Mouse (Mus musculus) embryonic facial prominence, embryonic 13.5 days (tissue): ENCODE data around the gene Nadsyn1. TPM values are rescaled to one million over a fixed set of nuclear protein-coding genes. Genes with fewer than 3 reads are reported as not detected.

Experiments used
- ATAC-seq: fragments of 200-750 bp; cut with Nextera tagmentation; 2 replicates; pipeline ENCODE4 v1.8.0; 2017; ENCODE audit warnings: low read depth; ENCODE audit not compliant: insufficient number of reproducible peaks, insufficient read depth, low FRiP score, low TSS enrichment
- H3K27ac ChIP-seq: fragments of 300-500 bp; sonication (generic); 2 replicates; pipeline ENCODE4 v1.5.1; 2015; ENCODE audit warnings: moderate library complexity, mild to moderate bottlenecking, inconsistent platforms
- H3K27me3 ChIP-seq: fragments of 300-500 bp; sonication (generic); 2 replicates; pipeline ENCODE4 v1.6.1; 2015; ENCODE audit warnings: mild to moderate bottlenecking, inconsistent platforms
- H3K36me3 ChIP-seq: fragments of 300-500 bp; sonication (generic); 2 replicates; pipeline ENCODE4 v1.6.1; 2015; ENCODE audit warnings: mild to moderate bottlenecking, inconsistent platforms
- H3K4me1 ChIP-seq: fragments of 300-500 bp; sonication (generic); 2 replicates; pipeline ENCODE4 v1.6.1; 2015; ENCODE audit warnings: inconsistent platforms
- H3K4me2 ChIP-seq: fragments of 300-500 bp; sonication (generic); 2 replicates; pipeline ENCODE4 v1.6.1; 2015; ENCODE audit warnings: moderate library complexity, mild to moderate bottlenecking, inconsistent platforms
- H3K4me3 ChIP-seq: fragments of 300-500 bp; sonication (generic); 2 replicates; pipeline ENCODE4 v1.5.1; 2015; ENCODE audit warnings: mild to moderate bottlenecking, inconsistent platforms
- H3K9ac ChIP-seq: fragments of 300-500 bp; sonication (generic); 2 replicates; pipeline ENCODE4 v1.6.1; 2015; ENCODE audit warnings: mild to moderate bottlenecking, inconsistent platforms
- H3K9me3 ChIP-seq: fragments of 300-500 bp; sonication (generic); 2 replicates; pipeline ENCODE4 v1.6.1; 2016; ENCODE audit warnings: inconsistent platforms
- WGBS: fragments of 180-500 bp; shearing (Covaris S2); methylation state at CpG from one replicate; pipeline ENCODE4 v1.1.7; 2015; ENCODE audit warnings: mixed read lengths; 5-methylcytosine and 5-hydroxymethylcytosine counted together
- polyA plus RNA-seq: library from polyadenylated mRNA; unstranded; fragments of >200 nt; fragmentation: Nextera tagmentation; extraction: Ambion mirVana; gene quantifications from 2 replicates; pipeline ENCODE4 v1.2.1, GENCODE M21; 2015

The Nadsyn1 gene
- polyA plus RNA-seq, 1 experiment from 2014 or later = 5.8 TPM

GRCm38 (mm10) chr7:143801195-143802065 lies 21.2 kb downstream of the Nadsyn1 start:
- WGBS = 87% methylated on average over 8 of the region's 8 CpGs

GRCm38 (mm10) chr7:143800770-143801169 lies 21.9 kb downstream of the Nadsyn1 start:
- WGBS = 91% methylated on average over 1 of the region's 1 CpGs
- no peak overlapping the region for H3K4me3 ChIP-seq
- H3K4me1 ChIP-seq = no peaks in the 10 kb centered on the region
- ATAC-seq = no peak
- H3K9ac ChIP-seq = no peak overlapping the region
- no peaks in the 10 kb centered on the region for H3K9me3 ChIP-seq
- H3K4me2 ChIP-seq = no peak overlapping the region
- H3K27ac ChIP-seq = no peak overlapping the region
- H3K27me3 ChIP-seq = no peaks in the 10 kb centered on the region
- peaks cover 83% of the 10 kb centered on the region for H3K36me3 ChIP-seq

More at GRCm38 (mm10) chr7:143801195-143802065, 21.2 kb downstream of the Nadsyn1 start:
- no peak overlapping the region for H3K4me2 ChIP-seq
- no peak for ATAC-seq
- H3K9me3 ChIP-seq = no peaks in the 10 kb centered on the region
- H3K4me1 ChIP-seq = no peaks in the 10 kb centered on the region
- peaks cover 83% of the 10 kb centered on the region for H3K36me3 ChIP-seq
- H3K27me3 ChIP-seq = no peaks in the 10 kb centered on the region
- no peak overlapping the region for H3K9ac ChIP-seq
- H3K4me3 ChIP-seq = no peak overlapping the region
- H3K27ac ChIP-seq = no peak overlapping the region

- H3K9me3 ChIP-seq = no peaks in the 10 kb centered on the region
- H3K27ac ChIP-seq = no peak overlapping the region
- ATAC-seq = no peak
- H3K4me2 ChIP-seq = no peak overlapping the region
- H3K4me1 ChIP-seq = no peaks in the 10 kb centered on the region
- H3K9ac ChIP-seq = no peak overlapping the region
- WGBS = 93% methylated on average over 4 of the region's 4 CpGs
- peaks cover 75% of the 10 kb centered on the region for H3K36me3 ChIP-seq
- H3K4me3 ChIP-seq = no peak overlapping the region
- no peaks in the 10 kb centered on the region for H3K27me3 ChIP-seq
These were observed 23.9 kb downstream of the Nadsyn1 start for GRCm38 (mm10) chr7:143798783-143799182.

- Histone ChIP-seq H3K4me3 (no peak overlapping the region), H3K27me3 (no peaks in the 10 kb centered on the region), H3K36me3 (peaks cover 31% of the 10 kb centered on the region), H3K9ac (no peak overlapping the region), H3K27ac (no peak overlapping the region), H3K4me1 (no peaks in the 10 kb centered on the region), H3K4me2 (no peak overlapping the region), H3K9me3 (0 out of 2 replicates have a peak, but pooled peaks cover 4% of the 10 kb centered on the region)
- WGBS = 63% methylated on average over 4 of the region's 4 CpGs
- no peak for ATAC-seq
These were observed 29.5 kb downstream of the Nadsyn1 start for GRCm38 (mm10) chr7:143793121-143793520.

- H3K9ac ChIP-seq = no peak overlapping the region
These were observed 30.2 kb downstream of the Nadsyn1 start for GRCm38 (mm10) chr7:143792336-143792985.

GRCm38 (mm10) chr7:143783996-143784829 lies 38.4 kb downstream of the Nadsyn1 start, which contains the start of gene Mrgpre:
Gene Mrgpre, minus strand, starts transcription at chr7:143784500.
- ATAC-seq = peak; percentile 77
- 1% methylated on average over 21 of the region's 21 CpGs for WGBS
- no peaks in the 10 kb centered on the region for H3K36me3 ChIP-seq
- peaks cover 24% of the 10 kb centered on the region for H3K4me1 ChIP-seq
- peak within 1 kb of the TSS; percentile 66 for H3K27ac ChIP-seq
- H3K4me3 ChIP-seq = peak within 1 kb of the TSS; percentile 48
- no peaks in the 10 kb centered on the region for H3K27me3 ChIP-seq
- peak within 1 kb of the TSS; percentile 76 for H3K4me2 ChIP-seq
- peak within 1 kb of the TSS; percentile 70 for H3K9ac ChIP-seq
- H3K9me3 ChIP-seq = no peaks in the 10 kb centered on the region

More at GRCm38 (mm10) chr7:143792336-143792985, 30.2 kb downstream of the Nadsyn1 start:
- Histone ChIP-seq H3K4me3 (no peak overlapping the region), H3K36me3 (peaks cover 24% of the 10 kb centered on the region), H3K4me2 (no peak overlapping the region), H3K27ac (no peak overlapping the region), H3K4me1 (no peaks in the 10 kb centered on the region), H3K27me3 (no peaks in the 10 kb centered on the region), H3K9me3 (0 out of 2 replicates have a peak, but pooled peaks cover 4% of the 10 kb centered on the region)
- no peak for ATAC-seq
- WGBS = 71% methylated on average over 6 of the region's 6 CpGs

GRCm38 (mm10) chr7:143783378-143783995 lies 39.2 kb downstream of the Nadsyn1 start:
- 11% methylated on average over 6 of the region's 6 CpGs for WGBS
- Histone ChIP-seq H3K27me3 (no peaks in the 10 kb centered on the region), H3K9me3 (no peaks in the 10 kb centered on the region), H3K9ac (peak overlapping the region; percentile 70), H3K4me2 (peak overlapping the region; percentile 76), H3K4me3 (peak overlapping the region; percentile 48), H3K36me3 (no peaks in the 10 kb centered on the region), H3K27ac (peak overlapping the region; percentile 66), H3K4me1 (peaks cover 24% of the 10 kb centered on the region)
- ATAC-seq = peak; percentile 16; the same call in 1 of the 2 replicates

GRCm38 (mm10) chr7:143777375-143777774 lies 45.3 kb downstream of the Nadsyn1 start:
- Histone ChIP-seq H3K4me3 (no peak overlapping the region), H3K27me3 (no peaks in the 10 kb centered on the region), H3K9ac (no peak overlapping the region), H3K9me3 (no peaks in the 10 kb centered on the region), H3K4me2 (no peak overlapping the region), H3K4me1 (no peaks in the 10 kb centered on the region), H3K27ac (no peak overlapping the region), H3K36me3 (no peaks in the 10 kb centered on the region)
- 57% methylated on average over 2 of the region's 2 CpGs for WGBS
- no peak for ATAC-seq

GRCm38 (mm10) chr7:143776137-143776536 lies 46.5 kb downstream of the Nadsyn1 start:
- WGBS = 31% methylated on average over 3 of the region's 3 CpGs
- Histone ChIP-seq H3K4me3 (no peak overlapping the region), H3K4me1 (no peaks in the 10 kb centered on the region), H3K9me3 (no peaks in the 10 kb centered on the region), H3K27me3 (no peaks in the 10 kb centered on the region), H3K36me3 (no peaks in the 10 kb centered on the region), H3K4me2 (no peak overlapping the region), H3K27ac (no peak overlapping the region), H3K9ac (no peak overlapping the region)
- no peak for ATAC-seq

GRCm38 (mm10) chr7:143769461-143769860 lies 53.2 kb downstream of the Nadsyn1 start:
- Histone ChIP-seq H3K36me3 (no peaks in the 10 kb centered on the region), H3K4me1 (no peaks in the 10 kb centered on the region), H3K4me2 (no peak overlapping the region), H3K4me3 (no peak overlapping the region), H3K27me3 (peaks cover 33% of the 10 kb centered on the region), H3K9me3 (no peaks in the 10 kb centered on the region), H3K9ac (no peak overlapping the region), H3K27ac (no peak overlapping the region)
- 56% methylated on average over 1 of the region's 1 CpGs for WGBS
- ATAC-seq = no peak

GRCm38 (mm10) chr7:143768267-143768666 lies 54.4 kb downstream of the Nadsyn1 start:
- no peak overlapping the region for H3K27ac ChIP-seq
- WGBS = 77% methylated on average over 6 of the region's 6 CpGs
- ATAC-seq = no peak
- H3K9ac ChIP-seq = no peak overlapping the region
- no peaks in the 10 kb centered on the region for H3K4me1 ChIP-seq
- no peaks in the 10 kb centered on the region for H3K36me3 ChIP-seq
- no peak overlapping the region for H3K4me3 ChIP-seq
- H3K27me3 ChIP-seq = peaks cover 41% of the 10 kb centered on the region
- H3K9me3 ChIP-seq = no peaks in the 10 kb centered on the region
- H3K4me2 ChIP-seq = no peak overlapping the region
